Mouse (Mus musculus): ENCODE measurements around the gene Asrgl1. TPM values are rescaled to one million over a fixed set of nuclear protein-coding genes. Genes with fewer than 3 reads are reported as not detected.

Asrgl1 gene
- total and polyA plus RNA-seq, 3 experiments, result 15.6 to 36.2 (median 25.1) TPM

- TF ChIP-seq TCF12 (IDR thresholded peaks at IDR 0.05; ENCODE audit: low read depth, low read length), result no peak
- peak; percentile 79 to 98 for TF ChIP-seq CTCF (conservative IDR thresholded peaks at IDR 0.05 in 1 of 2, IDR thresholded peaks at IDR 0.05 in 1 of 2; ENCODE audit: low read depth in 2 of 2, low read length in 2 of 2)
- TF ChIP-seq ZC3H11A (IDR thresholded peaks at IDR 0.05; ENCODE audit: low read depth, low read length), result peak; percentile 87
- no peak; the same call in none of the 2 replicates for TF ChIP-seq RAD21 (IDR thresholded peaks at IDR 0.05; ENCODE audit: low read depth, low read length)
- TF ChIP-seq GABPA (IDR thresholded peaks at IDR 0.05; ENCODE audit: insufficient replicate concordance, low read depth, low read length), result no peak
- TF ChIP-seq SIN3A (IDR thresholded peaks at IDR 0.05; ENCODE audit: low read length), result peak; percentile 73; the same call in 1 of the 2 replicates
- TF ChIP-seq NELFE (IDR thresholded peaks at IDR 0.05; ENCODE audit: low read depth, low read length), result 0 out of 2 replicates have a peak, but pooled peaks have one; percentile 31
- TF ChIP-seq SMC3 (IDR thresholded peaks at IDR 0.05; ENCODE audit: low read depth, low read length), result peak; percentile 95
- TF ChIP-seq ZNF384 (IDR thresholded peaks at IDR 0.05; ENCODE audit: low read depth, low read length), result peak; percentile 54
- TF ChIP-seq MAFK (IDR thresholded peaks at IDR 0.05; ENCODE audit: insufficient replicate concordance, low read length), result 0 out of 2 replicates have a peak, but pooled peaks have one; percentile 42
- peak; percentile 45; the same call in 1 of the 2 replicates for TF ChIP-seq IRF4 (IDR thresholded peaks at IDR 0.05; ENCODE audit: low read depth, low read length)
- peak; percentile 58 for TF ChIP-seq JUND (conservative IDR thresholded peaks at IDR 0.05; ENCODE audit: low read depth, low read length)
- no peak for TF ChIP-seq HCFC1 (IDR thresholded peaks at IDR 0.05; ENCODE audit: low read depth, low read length)
- DNase-seq (ENCODE audit: extremely low read depth), result peak; percentile 82
- Histone ChIP-seq H3K27ac (ENCODE audit: insufficient read depth, low read depth) (no peak overlapping the region), H3K36me3 (replicated peaks in 1 of 2; ENCODE audit: control insufficient read depth in 1 of 2, insufficient read depth in 1 of 2, low read length in 1 of 2) (peaks cover 22 to 38% of the 10 kb centered on the region in 2 experiments), H3K4me1 (ENCODE audit: control insufficient read depth in 1 of 2, insufficient read depth in 2 of 2) (peaks cover 0 to 22% of the 10 kb centered on the region in 2 experiments; a peak in 2 of 4 replicates), H3K79me2 (replicated peaks; ENCODE audit: control insufficient read depth, extremely low read depth, insufficient read depth, poor library complexity, severe bottlenecking) (no peaks in the 10 kb centered on the region), H3K4me2 (ENCODE audit: insufficient read depth, low read depth, poor library complexity, severe bottlenecking) (no peak overlapping the region), H3K27me3 (replicated peaks) (no peaks in the 10 kb centered on the region), H3K4me3 (replicated peaks in 1 of 3; ENCODE audit: low read depth in 2 of 3, low read length in 2 of 3, poor library complexity in 1 of 3) (no peak overlapping the region), H3K9ac (ENCODE audit: insufficient read depth, low read depth) (no peak overlapping the region), H3K9me3 (replicated peaks; ENCODE audit: low read length) (no peaks in the 10 kb centered on the region)
- in situ Hi-C loops (cut with MboI; ENCODE audit: low pct_ligation_motif_present, low pct_unique_long_range_greater_than_20kb, low sequenced_read_pairs) (loop anchor here (25.0 kb wide), 1 partner anchor 373 kb away; the partner anchor contains the start of genes 1700092M07Rik, Stx5a and Wdr74), dilution Hi-C loops (cut with MboI; ENCODE audit: extremely low pct_ligation_motif_present, extremely low pct_unique_long_range_greater_than_20kb, low sequenced_read_pairs) (no loop called here)
These were observed 25.1 kb downstream of the Asrgl1 start for GRCm38 (mm10) chr19:9110182-9110869.

DNA sequence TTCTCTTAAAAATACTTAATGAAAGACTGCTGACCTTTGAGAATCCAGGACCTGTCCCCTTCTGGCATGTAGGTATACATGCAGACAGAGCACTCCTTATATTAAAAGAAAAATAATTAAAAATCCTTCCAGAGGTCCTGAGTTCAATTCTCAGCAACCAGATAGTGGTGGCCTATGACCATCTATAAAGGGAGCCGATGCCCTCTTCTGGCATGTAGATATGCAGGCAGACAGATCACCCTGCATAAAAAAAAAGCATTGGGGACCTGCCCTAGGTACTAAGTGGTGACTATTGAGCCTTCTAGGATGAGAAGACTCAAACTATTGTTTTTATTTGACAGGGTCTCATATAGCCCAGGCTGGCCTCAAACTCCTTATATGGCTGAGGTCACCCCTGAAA is 26.9 kb downstream of the Asrgl1 start:
- Histone ChIP-seq H3K9ac (ENCODE audit: insufficient read depth, low read depth) (no peak overlapping the region), H3K4me2 (ENCODE audit: insufficient read depth, low read depth, poor library complexity, severe bottlenecking) (no peak overlapping the region), H3K4me3 (replicated peaks in 1 of 3; ENCODE audit: low read depth in 2 of 3, low read length in 2 of 3, poor library complexity in 1 of 3) (no peak overlapping the region), H3K79me2 (replicated peaks; ENCODE audit: control insufficient read depth, extremely low read depth, insufficient read depth, poor library complexity, severe bottlenecking) (no peaks in the 10 kb centered on the region), H3K4me1 (ENCODE audit: control insufficient read depth in 1 of 2, insufficient read depth in 2 of 2) (peaks cover 6 to 38% of the 10 kb centered on the region in 2 experiments; a peak in 3 of 4 replicates), H3K27me3 (replicated peaks) (no peaks in the 10 kb centered on the region), H3K9me3 (replicated peaks; ENCODE audit: low read length) (no peaks in the 10 kb centered on the region), H3K27ac (ENCODE audit: insufficient read depth, low read depth) (no peak overlapping the region), H3K36me3 (replicated peaks in 1 of 2; ENCODE audit: control insufficient read depth in 1 of 2, insufficient read depth in 1 of 2, low read length in 1 of 2) (peaks cover 10 to 20% of the 10 kb centered on the region in 2 experiments)
- in situ Hi-C loops (cut with MboI; ENCODE audit: low pct_ligation_motif_present, low pct_unique_long_range_greater_than_20kb, low sequenced_read_pairs) (loop anchor here (25.0 kb wide), 1 partner anchor 371 kb away; the partner anchor contains the start of genes 1700092M07Rik, Stx5a and Wdr74), dilution Hi-C loops (cut with MboI; ENCODE audit: extremely low pct_ligation_motif_present, extremely low pct_unique_long_range_greater_than_20kb, low sequenced_read_pairs) (no loop called here)
- no peak for DNase-seq (ENCODE audit: extremely low read depth)
- peak; percentile 67 for TF ChIP-seq SMC3 (IDR thresholded peaks at IDR 0.05; ENCODE audit: low read depth, low read length)
- TF ChIP-seq ZNF384 (IDR thresholded peaks at IDR 0.05; ENCODE audit: low read depth, low read length), result peak; percentile 83
- TF ChIP-seq MYC (IDR thresholded peaks at IDR 0.05; ENCODE audit: low read depth, low read length), result no peak
- TF ChIP-seq CTCF (conservative IDR thresholded peaks at IDR 0.05 in 1 of 2, IDR thresholded peaks at IDR 0.05 in 1 of 2; ENCODE audit: low read depth in 2 of 2, low read length in 2 of 2), result peak in 1 of 2 experiments; percentile 55; a peak in 2 of 4 replicates
- TF ChIP-seq RAD21 (IDR thresholded peaks at IDR 0.05; ENCODE audit: low read depth, low read length), result peak; percentile 62
- TF ChIP-seq BHLHE40 (IDR thresholded peaks at IDR 0.05; ENCODE audit: low read depth, low read length), result no peak

Data from CH12.LX (cell line).